Mouse (Mus musculus): ENCODE data around the gene Pcdh9. TPM values are rescaled to one million over a fixed set of nuclear protein-coding genes. Genes with fewer than 3 reads are reported as not detected.

Gene Pcdh9
- polyA plus RNA-seq, 1 experiment from 2014 or later, result 39.2 TPM

- H3K27me3 ChIP-seq (ENCODE audit: insufficient read depth, poor library complexity, severe bottlenecking), result no peaks in the 10 kb centered on the region
- H3K4me3 ChIP-seq, result no peak overlapping the region
- 100% methylated on average over 1 of the region's 1 CpGs for WGBS
- H3K27ac ChIP-seq, result no peak overlapping the region
- H3K9me3 ChIP-seq, result no peaks in the 10 kb centered on the region
- H3K4me1 ChIP-seq (replicated peaks), result no peaks in the 10 kb centered on the region
- H3K36me3 ChIP-seq, result no peaks in the 10 kb centered on the region
- no peak for DNase-seq (ENCODE audit: low spot score)
Observed at GRCm38 (mm10) chr14:93875968-93876367, 14.5 kb downstream of the Pcdh9 start.

GRCm38 (mm10) chr14:93868211-93868610 is 22.3 kb downstream of the Pcdh9 start:
- no peak for DNase-seq (ENCODE audit: low spot score)
- Histone ChIP-seq H3K4me1 (replicated peaks) (no peaks in the 10 kb centered on the region), H3K27ac (no peak overlapping the region), H3K9me3 (no peaks in the 10 kb centered on the region), H3K36me3 (no peaks in the 10 kb centered on the region), H3K4me3 (no peak overlapping the region), H3K27me3 (ENCODE audit: insufficient read depth, poor library complexity, severe bottlenecking) (no peaks in the 10 kb centered on the region)

- no peaks in the 10 kb centered on the region for H3K36me3 ChIP-seq
- H3K9me3 ChIP-seq, result no peaks in the 10 kb centered on the region
- no peak overlapping the region for H3K4me3 ChIP-seq
- no peak for DNase-seq (ENCODE audit: low spot score)
- no peaks in the 10 kb centered on the region for H3K4me1 ChIP-seq (replicated peaks)
- WGBS, result 83% methylated on average over 3 of the region's 3 CpGs
- no peaks in the 10 kb centered on the region for H3K27me3 ChIP-seq (ENCODE audit: insufficient read depth, poor library complexity, severe bottlenecking)
- H3K27ac ChIP-seq, result no peak overlapping the region
Observed at GRCm38 (mm10) chr14:93858069-93858468, 32.4 kb downstream of the Pcdh9 start.

GRCm38 (mm10) chr14:93846091-93846677 is 44.3 kb downstream of the Pcdh9 start:
- no peaks in the 10 kb centered on the region for H3K4me1 ChIP-seq (replicated peaks)
- 56% methylated on average over 1 of the region's 1 CpGs for WGBS
- no peak overlapping the region for H3K27ac ChIP-seq
- no peaks in the 10 kb centered on the region for H3K9me3 ChIP-seq
- H3K27me3 ChIP-seq (ENCODE audit: insufficient read depth, poor library complexity, severe bottlenecking), result no peaks in the 10 kb centered on the region
- no peak overlapping the region for H3K4me3 ChIP-seq
- no peaks in the 10 kb centered on the region for H3K36me3 ChIP-seq
- DNase-seq (ENCODE audit: low spot score), result no peak

GRCm38 (mm10) chr14:93842686-93843288 is 47.7 kb downstream of the Pcdh9 start:
- Histone ChIP-seq H3K27ac (no peak overlapping the region), H3K9me3 (no peaks in the 10 kb centered on the region), H3K36me3 (no peaks in the 10 kb centered on the region), H3K27me3 (ENCODE audit: insufficient read depth, poor library complexity, severe bottlenecking) (no peaks in the 10 kb centered on the region), H3K4me3 (no peak overlapping the region), H3K4me1 (replicated peaks) (no peaks in the 10 kb centered on the region)
- DNase-seq (ENCODE audit: low spot score), result no peak
- WGBS, result 66% methylated on average over 3 of the region's 3 CpGs

GRCm38 (mm10) chr14:93832511-93832910 is 58.0 kb downstream of the Pcdh9 start:
- WGBS, result 87% methylated on average over 6 of the region's 6 CpGs
- Histone ChIP-seq H3K4me1 (replicated peaks) (no peaks in the 10 kb centered on the region), H3K27ac (no peak overlapping the region), H3K9me3 (no peaks in the 10 kb centered on the region), H3K4me3 (no peak overlapping the region), H3K36me3 (no peaks in the 10 kb centered on the region), H3K27me3 (ENCODE audit: insufficient read depth, poor library complexity, severe bottlenecking) (no peaks in the 10 kb centered on the region)
- no peak for DNase-seq (ENCODE audit: low spot score)

GRCm38 (mm10) chr14:93827159-93827558 is 63.3 kb downstream of the Pcdh9 start:
- Histone ChIP-seq H3K4me3 (no peak overlapping the region), H3K4me1 (replicated peaks) (peaks cover 3% of the 10 kb centered on the region; the same call in 1 of the 2 replicates), H3K36me3 (no peaks in the 10 kb centered on the region), H3K27me3 (ENCODE audit: insufficient read depth, poor library complexity, severe bottlenecking) (no peaks in the 10 kb centered on the region), H3K9me3 (no peaks in the 10 kb centered on the region), H3K27ac (no peak overlapping the region)
- no peak for DNase-seq (ENCODE audit: low spot score)
- WGBS, result 55% methylated on average over 6 of the region's 6 CpGs

GRCm38 (mm10) chr14:93826042-93826462 is 64.4 kb downstream of the Pcdh9 start:
- no peaks in the 10 kb centered on the region for H3K27me3 ChIP-seq (ENCODE audit: insufficient read depth, poor library complexity, severe bottlenecking)
- DNase-seq (ENCODE audit: low spot score), result no peak
- H3K4me3 ChIP-seq, result no peak overlapping the region
- H3K27ac ChIP-seq, result no peak overlapping the region
- H3K9me3 ChIP-seq, result no peaks in the 10 kb centered on the region
- no peaks in the 10 kb centered on the region for H3K36me3 ChIP-seq
- peaks cover 3% of the 10 kb centered on the region; the same call in 1 of the 2 replicates for H3K4me1 ChIP-seq (replicated peaks)
- WGBS, result 65% methylated on average over 6 of the region's 6 CpGs

GRCm38 (mm10) chr14:93818845-93819244 is 71.6 kb downstream of the Pcdh9 start:
- Histone ChIP-seq H3K36me3 (no peaks in the 10 kb centered on the region), H3K4me3 (no peak overlapping the region), H3K4me1 (replicated peaks) (no peaks in the 10 kb centered on the region), H3K27me3 (ENCODE audit: insufficient read depth, poor library complexity, severe bottlenecking) (no peaks in the 10 kb centered on the region), H3K27ac (no peak overlapping the region), H3K9me3 (no peaks in the 10 kb centered on the region)
- DNase-seq (ENCODE audit: low spot score), result no peak
- WGBS, result 87% methylated on average over 4 of the region's 4 CpGs

GRCm38 (mm10) chr14:93817591-93817990 is 72.9 kb downstream of the Pcdh9 start:
- no peak overlapping the region for H3K4me3 ChIP-seq
- no peaks in the 10 kb centered on the region for H3K27me3 ChIP-seq (ENCODE audit: insufficient read depth, poor library complexity, severe bottlenecking)
- H3K27ac ChIP-seq, result no peak overlapping the region
- no peaks in the 10 kb centered on the region for H3K36me3 ChIP-seq
- H3K9me3 ChIP-seq, result no peaks in the 10 kb centered on the region
- WGBS, result 81% methylated on average over 4 of the region's 4 CpGs
- no peaks in the 10 kb centered on the region for H3K4me1 ChIP-seq (replicated peaks)
- DNase-seq (ENCODE audit: low spot score), result no peak

- Histone ChIP-seq H3K4me1 (replicated peaks) (no peaks in the 10 kb centered on the region), H3K4me3 (no peak overlapping the region), H3K27ac (no peak overlapping the region), H3K27me3 (ENCODE audit: insufficient read depth, poor library complexity, severe bottlenecking) (no peaks in the 10 kb centered on the region), H3K36me3 (no peaks in the 10 kb centered on the region), H3K9me3 (no peaks in the 10 kb centered on the region)
- DNase-seq (ENCODE audit: low spot score), result no peak
- WGBS, result 88% methylated on average over 3 of the region's 3 CpGs
Observed at GRCm38 (mm10) chr14:93794530-93794929, 95.9 kb downstream of the Pcdh9 start.

GRCm38 (mm10) chr14:93786234-93786633 is 104.2 kb downstream of the Pcdh9 start:
- no peaks in the 10 kb centered on the region for H3K27me3 ChIP-seq (ENCODE audit: insufficient read depth, poor library complexity, severe bottlenecking)
- no peaks in the 10 kb centered on the region for H3K4me1 ChIP-seq (replicated peaks)
- WGBS, result 89% methylated on average over 4 of the region's 4 CpGs
- no peak for DNase-seq (ENCODE audit: low spot score)
- no peak overlapping the region for H3K4me3 ChIP-seq
- H3K36me3 ChIP-seq, result no peaks in the 10 kb centered on the region
- no peaks in the 10 kb centered on the region for H3K9me3 ChIP-seq
- H3K27ac ChIP-seq, result no peak overlapping the region

- Histone ChIP-seq H3K9me3 (no peaks in the 10 kb centered on the region), H3K27ac (no peak overlapping the region), H3K27me3 (ENCODE audit: insufficient read depth, poor library complexity, severe bottlenecking) (no peaks in the 10 kb centered on the region), H3K4me1 (replicated peaks) (no peaks in the 10 kb centered on the region), H3K4me3 (no peak overlapping the region), H3K36me3 (no peaks in the 10 kb centered on the region)
- WGBS, result 29% methylated on average over 2 of the region's 2 CpGs
- DNase-seq (ENCODE audit: low spot score), result no peak
Observed at GRCm38 (mm10) chr14:93785031-93785430, 105.4 kb downstream of the Pcdh9 start.

- Histone ChIP-seq H3K36me3 (no peaks in the 10 kb centered on the region), H3K4me1 (replicated peaks) (no peaks in the 10 kb centered on the region), H3K27ac (no peak overlapping the region), H3K4me3 (no peak overlapping the region), H3K27me3 (ENCODE audit: insufficient read depth, poor library complexity, severe bottlenecking) (no peaks in the 10 kb centered on the region), H3K9me3 (no peaks in the 10 kb centered on the region)
- 85% methylated on average over 2 of the region's 2 CpGs for WGBS
- no peak for DNase-seq (ENCODE audit: low spot score)
Observed at GRCm38 (mm10) chr14:93762855-93763254, 127.6 kb downstream of the Pcdh9 start.
